Mouse (Mus musculus): ENCODE data around the gene Wdr83os.
"Not testable (repeated sequence)": the region's sequence is repeated elsewhere in the genome, so short reads cannot be mapped to it uniquely, and the experiment has no call there.

The Wdr83os gene

DNA sequence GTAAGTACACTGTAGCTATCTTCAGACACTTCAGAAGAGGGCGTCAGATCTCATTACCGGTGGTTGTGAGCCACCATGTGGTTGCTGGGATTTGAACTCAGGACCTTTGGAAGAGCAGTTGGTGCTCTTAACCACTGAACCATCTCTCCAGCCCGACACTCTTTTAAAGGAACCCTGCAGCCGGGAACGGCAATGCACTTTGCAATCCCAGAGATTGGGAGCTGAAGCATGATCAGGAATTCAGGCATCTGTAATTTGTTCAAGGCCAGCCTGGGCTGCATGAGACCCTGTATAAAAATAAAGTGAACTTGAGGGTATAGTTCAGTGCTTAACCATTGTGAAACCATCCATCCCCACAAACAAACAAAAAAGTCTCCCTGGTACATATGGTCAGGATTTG lies 39.7 kb downstream of the Wdr83os start:
- not testable (repeated sequence) for DNase-seq

GRCm38 (mm10) chr8:85122995-85123394 lies 42.5 kb downstream of the Wdr83os start, which contains the start of gene Zfp791:
TSS of gene Zfp791 (minus strand) at chr8:85123095.
- no peak for DNase-seq

DNA sequence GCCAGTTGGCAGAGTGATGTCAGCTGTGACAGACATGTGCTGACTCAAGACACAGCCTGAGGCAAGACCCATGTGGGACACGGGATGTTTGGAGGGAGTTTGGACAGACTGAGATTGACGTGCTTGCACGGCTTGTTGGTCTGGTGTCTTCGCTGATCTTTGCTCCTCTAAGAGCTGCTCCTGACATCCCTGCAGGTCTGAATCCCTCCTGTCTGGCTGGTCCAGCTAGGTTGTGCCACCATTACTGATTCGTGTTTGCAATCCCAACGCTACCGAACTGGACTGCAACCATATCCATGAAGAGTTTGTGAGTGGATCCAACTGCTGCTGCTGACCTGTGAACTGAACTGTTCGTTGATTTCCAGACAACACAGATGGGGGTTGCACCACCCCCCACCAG lies 43.2 kb downstream of the Wdr83os start:
- no peak for DNase-seq

Data from cerebellum, adult 18-20 months (tissue).